Mouse (Mus musculus) adrenal gland, postnatal 36 days (tissue): ENCODE results near the gene Arhgap30. TPM values are rescaled to one million over a fixed set of nuclear protein-coding genes. Genes with fewer than 3 reads are reported as not detected.

Experiments
- DNase-seq, 2 experiments: peaks; one replicate each; pipeline ENCODE4 v3.0.0; 2021; ENCODE audit warnings: mixed read lengths in 1 of 2
- total RNA-seq, 2 experiments: library from RNA; stranded (reverse); gene quantifications; 2 replicates each; pipeline ENCODE4 v1.2.3; 2021

Arhgap30 gene
- total RNA-seq, 2 experiments from 2014 or later, result 2.6 to 3.6 TPM

GRCm38 (mm10) chr1:171375646-171376097, 13.1 kb upstream of the Arhgap30 start:
- no peak for DNase-seq

GRCm38 (mm10) chr1:171378298-171378697, 10.5 kb upstream of the Arhgap30 start:
- no peak for DNase-seq

- peak; percentile 86 for DNase-seq
Measured at GRCm38 (mm10) chr1:171379935-171380599, 8.7 kb upstream of the Arhgap30 start.

DNA sequence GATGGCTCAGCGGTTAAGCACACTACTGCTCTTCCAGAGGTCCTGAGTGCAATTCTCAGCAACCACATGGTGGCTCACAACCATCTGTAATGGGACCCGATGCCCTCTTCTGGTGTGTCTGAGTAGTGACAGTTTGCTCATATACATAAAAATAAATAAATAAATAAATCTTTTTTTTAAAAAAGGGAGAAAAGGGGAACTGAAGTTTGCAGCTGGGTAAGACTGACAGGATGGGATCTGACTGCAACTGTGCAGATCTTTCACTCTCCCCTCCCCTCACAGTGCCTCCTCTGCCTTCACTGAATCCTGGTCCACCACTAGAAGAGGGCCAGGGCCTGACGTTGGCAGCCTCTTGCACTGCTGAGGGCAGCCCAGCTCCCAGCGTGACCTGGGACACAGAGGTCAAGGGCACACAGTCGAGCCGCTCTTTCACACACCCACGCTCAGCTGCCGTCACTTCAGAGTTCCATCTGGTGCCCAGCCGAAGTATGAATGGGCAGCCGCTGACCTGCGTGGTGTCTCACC, 6.6 kb upstream of the Arhgap30 start:
- no peak for DNase-seq

DNA sequence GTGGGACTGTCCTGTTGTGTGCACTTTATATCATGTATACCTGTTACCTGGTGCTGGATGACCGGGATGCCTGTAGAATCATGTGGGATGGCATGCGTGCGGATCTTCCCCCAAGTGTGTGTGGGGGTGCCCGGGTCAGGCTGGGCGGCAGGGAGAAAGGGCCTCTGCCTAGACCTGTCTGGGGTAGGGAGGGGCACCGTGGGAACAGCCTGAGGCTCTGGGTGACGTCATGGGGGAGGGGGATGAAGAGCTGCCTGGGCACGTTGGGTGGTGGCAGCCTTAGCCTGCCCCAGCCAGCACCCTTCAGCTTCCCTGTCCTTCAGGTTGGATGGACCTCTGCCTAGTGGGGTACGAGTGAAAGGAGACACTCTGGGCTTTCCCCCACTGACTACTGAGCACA, 4.4 kb upstream of the Arhgap30 start:
- DNase-seq, result no peak

GRCm38 (mm10) chr1:171385171-171385570, 3.6 kb upstream of the Arhgap30 start:
- no peak for DNase-seq

GRCm38 (mm10) chr1:171387099-171387498, 1.7 kb upstream of the Arhgap30 start:
- no peak for DNase-seq

DNA sequence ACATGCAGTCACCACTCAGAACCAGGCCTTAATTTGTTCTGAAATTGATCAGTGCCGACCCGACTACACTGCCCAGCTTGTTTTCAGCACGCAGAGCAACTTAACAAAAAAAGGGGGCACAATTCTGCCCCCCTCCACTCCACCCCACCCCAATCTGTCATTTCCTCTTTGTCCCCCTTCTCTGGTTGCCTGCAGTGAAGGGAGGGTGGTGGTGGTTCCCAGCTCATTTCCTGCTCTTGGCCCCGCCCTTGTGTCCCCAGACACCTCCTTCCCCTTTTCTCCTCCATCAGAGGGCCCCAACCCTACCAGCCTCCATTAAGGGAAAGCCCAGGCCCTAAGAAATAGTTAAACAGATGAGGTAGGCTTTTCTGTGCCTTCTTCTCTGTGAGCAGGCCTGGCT, 1.3 kb downstream of the Arhgap30 start:
- no peak for DNase-seq

- DNase-seq, result no peak
Measured at GRCm38 (mm10) chr1:171401821-171402220, 13.1 kb downstream of the Arhgap30 start.

DNA sequence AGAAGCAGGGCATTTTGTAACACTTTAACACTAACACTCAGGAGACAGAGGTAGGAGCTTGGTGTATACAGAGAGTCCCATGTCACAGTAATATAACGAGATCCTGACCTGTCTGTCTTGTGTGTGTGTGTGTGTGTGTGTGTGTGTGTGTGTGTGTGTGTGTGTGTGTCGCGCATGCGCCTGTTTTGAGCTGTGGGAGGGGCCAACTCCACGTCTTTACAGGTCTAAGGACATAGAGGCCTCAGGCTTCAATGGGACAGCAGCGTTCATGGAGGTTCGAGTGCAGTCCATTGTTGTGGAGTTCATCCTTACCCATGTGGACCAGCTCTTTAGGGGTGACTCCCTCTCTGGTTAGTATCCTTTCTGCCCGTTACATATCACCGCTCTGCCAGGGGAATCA, 14.2 kb downstream of the Arhgap30 start:
- no peak for DNase-seq

GRCm38 (mm10) chr1:171407263-171407662, 18.5 kb downstream of the Arhgap30 start:
- no peak for DNase-seq

- DNase-seq, result no peak
Measured at GRCm38 (mm10) chr1:171410231-171410630, 21.5 kb downstream of the Arhgap30 start.

- DNase-seq, result peak; percentile 96
Measured at GRCm38 (mm10) chr1:171410947-171411484, 22.3 kb downstream of the Arhgap30 start, which contains the start of gene Usf1. Gene Usf1, plus strand, starts transcription at chr1:171411313.

DNA sequence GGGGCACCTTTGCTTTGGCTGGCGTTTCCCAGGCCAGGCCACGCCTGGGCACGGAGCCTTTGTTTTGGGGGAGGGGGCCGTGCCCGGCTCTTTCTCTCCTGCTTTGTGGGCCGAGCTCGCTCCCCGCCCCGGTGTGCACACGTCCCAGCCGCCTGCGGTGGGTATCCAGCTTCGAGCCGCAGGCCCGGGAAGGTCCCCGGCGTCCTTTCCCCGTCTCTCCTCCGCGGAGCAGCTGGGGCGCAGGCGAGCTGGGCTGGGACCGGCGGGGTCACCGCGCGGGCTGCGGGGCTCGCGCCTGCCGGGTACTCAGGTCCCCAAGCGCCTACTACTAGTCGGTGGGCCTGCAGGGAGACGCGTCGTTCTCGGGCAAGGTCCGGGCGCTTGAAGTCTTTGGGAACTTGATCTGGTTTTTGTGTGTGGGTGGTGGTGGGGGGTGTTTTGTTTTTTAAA, 22.8 kb downstream of the Arhgap30 start:
- DNase-seq, result no peak

DNA sequence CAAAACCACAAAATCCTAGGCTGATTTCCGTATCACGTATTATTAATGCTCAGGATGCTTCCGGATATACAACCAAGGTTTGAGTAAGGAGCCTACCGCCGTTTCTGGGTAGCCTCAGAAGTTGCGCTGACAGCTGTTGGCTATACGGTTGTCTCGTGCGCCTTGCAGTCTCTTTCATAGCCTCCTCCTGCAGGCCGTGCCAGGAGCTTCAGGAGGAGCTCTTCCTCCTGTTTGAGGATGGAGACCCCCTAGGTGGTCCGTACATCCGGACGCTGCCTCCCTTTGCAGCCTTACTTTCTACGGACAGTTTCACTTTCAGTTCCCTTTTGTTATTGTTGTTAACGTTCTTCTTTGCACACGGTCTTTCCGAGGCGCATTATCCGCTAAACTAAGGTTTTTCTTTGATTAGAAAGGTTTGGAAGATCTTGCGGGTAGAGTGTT, 23.3 kb downstream of the Arhgap30 start:
- DNase-seq, result peak; percentile 20 to 44

- no peak for DNase-seq
Measured at GRCm38 (mm10) chr1:171412446-171412845, 23.7 kb downstream of the Arhgap30 start.

DNA sequence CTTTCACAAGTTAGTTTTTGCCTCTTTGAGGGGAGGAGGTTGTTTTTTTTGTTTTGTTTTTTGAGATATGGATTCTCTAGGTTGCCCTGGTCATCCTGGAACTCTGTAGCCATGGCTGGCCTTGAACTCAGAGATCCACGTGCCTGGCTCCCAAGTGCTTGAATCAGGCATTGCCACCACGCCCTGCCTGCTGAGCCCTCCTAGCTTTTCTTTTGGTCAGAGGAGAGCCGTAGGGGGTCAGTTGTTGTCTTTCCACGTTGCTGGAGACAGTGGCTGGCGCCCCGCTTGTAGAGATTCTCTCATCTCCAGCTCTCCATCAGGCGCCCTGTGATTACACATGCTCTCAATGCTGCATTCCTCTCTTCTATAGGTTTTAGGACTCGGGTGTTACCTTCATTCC, 24.9 kb downstream of the Arhgap30 start:
- DNase-seq, result peak in 1 of 2 experiments; percentile 32

GRCm38 (mm10) chr1:171418660-171419059, 29.9 kb downstream of the Arhgap30 start, which contains the start of gene Tstd1:
Gene Tstd1, plus strand, starts transcription at chr1:171418872.
- no peak for DNase-seq

DNA sequence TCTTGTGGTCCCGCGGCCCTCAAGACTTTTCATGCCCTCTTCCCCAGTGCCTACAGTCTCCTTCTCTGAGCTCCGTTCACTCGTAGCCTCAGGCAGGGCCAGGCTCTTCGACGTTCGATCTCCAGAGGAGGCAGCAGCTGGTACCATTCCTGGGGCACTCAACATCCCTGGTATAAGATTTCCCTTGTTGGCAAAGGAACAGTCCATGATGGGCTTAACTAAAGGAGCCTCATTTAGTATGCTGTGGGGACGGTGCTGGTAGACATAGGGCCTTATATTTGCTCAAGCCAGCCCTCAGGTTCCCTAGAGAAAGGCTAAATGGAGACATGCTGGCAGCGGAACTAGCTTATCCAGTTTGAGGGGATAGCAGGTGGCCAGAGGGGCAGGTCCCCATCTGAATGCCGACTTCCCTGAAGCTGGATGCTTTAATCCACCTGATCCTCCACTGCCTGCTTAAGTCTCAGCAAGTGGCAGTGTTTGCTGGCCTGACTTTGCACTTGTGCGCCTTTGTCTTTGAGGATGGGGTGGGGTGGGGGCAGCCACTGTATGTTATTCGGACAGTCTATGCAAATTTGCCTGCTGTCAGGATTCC, 30.6 kb downstream of the Arhgap30 start:
- DNase-seq, result no peak

GRCm38 (mm10) chr1:171419905-171420304, 31.2 kb downstream of the Arhgap30 start:
- no peak for DNase-seq

GRCm38 (mm10) chr1:171422504-171423095, 33.8 kb downstream of the Arhgap30 start:
- DNase-seq, result no peak

- no peak for DNase-seq
Measured at GRCm38 (mm10) chr1:171424638-171425037, 35.9 kb downstream of the Arhgap30 start.

GRCm38 (mm10) chr1:171425126-171425525, 36.4 kb downstream of the Arhgap30 start:
- peak; percentile 84 to 87 for DNase-seq
